Mouse (Mus musculus) retina, embryonic 14.5 days (tissue): ENCODE results near the gene Gng13.

Experiments used
- DNase-seq: peaks from one replicate; pipeline ENCODE4 v3.0.0-alpha.2; 2015; ENCODE audit warnings: low spot score

Gng13 gene

DNA sequence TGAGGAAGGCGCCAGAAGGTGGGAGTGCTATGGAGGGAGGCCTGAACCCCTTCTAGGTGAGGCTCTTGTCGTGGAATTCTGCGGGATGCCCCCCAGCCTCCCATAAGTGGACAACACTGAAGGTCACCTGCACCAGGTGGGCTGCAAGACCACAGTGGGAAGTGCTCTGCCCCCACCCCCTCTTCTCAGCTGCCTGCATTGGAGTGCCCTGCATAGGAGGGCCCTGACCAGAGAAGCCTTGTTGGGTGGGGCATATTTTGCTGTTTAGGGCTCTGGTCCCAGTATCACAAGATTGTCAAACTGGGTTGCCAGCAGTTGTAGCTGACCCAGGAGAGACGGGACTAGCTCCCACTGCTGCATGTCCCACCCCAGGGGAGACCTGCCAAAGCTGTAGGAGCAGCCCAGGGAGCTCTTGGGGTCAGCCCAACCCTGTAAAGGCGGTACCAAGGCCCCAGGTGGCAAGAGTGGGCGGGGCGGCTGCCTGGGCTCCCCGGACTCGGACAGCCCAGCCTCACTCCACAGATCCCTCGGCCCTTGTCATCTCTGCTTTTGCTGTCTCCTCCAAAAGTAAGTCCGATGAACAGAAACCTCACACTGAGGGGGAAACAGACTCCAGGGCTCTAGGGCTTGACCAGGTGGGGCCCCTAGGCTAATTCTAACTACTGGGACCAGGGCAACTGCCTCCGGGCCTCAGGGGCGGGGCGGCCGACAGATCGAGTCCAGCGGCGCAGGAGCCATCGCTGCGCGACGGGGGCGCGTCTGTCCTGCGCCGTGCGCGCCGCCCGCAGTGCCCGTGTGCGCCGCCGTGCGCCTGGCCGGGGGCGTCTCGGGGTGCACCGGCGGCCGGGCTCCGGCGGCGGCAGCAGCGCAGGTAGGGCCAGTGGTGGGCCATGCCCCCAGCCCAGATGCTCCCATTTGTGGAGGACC, at the start of gene Gng13:
Gng13 (plus strand) TSS at position 461 of the 927 bp plus-strand sequence.
- peak; percentile 36 for DNase-seq

DNA sequence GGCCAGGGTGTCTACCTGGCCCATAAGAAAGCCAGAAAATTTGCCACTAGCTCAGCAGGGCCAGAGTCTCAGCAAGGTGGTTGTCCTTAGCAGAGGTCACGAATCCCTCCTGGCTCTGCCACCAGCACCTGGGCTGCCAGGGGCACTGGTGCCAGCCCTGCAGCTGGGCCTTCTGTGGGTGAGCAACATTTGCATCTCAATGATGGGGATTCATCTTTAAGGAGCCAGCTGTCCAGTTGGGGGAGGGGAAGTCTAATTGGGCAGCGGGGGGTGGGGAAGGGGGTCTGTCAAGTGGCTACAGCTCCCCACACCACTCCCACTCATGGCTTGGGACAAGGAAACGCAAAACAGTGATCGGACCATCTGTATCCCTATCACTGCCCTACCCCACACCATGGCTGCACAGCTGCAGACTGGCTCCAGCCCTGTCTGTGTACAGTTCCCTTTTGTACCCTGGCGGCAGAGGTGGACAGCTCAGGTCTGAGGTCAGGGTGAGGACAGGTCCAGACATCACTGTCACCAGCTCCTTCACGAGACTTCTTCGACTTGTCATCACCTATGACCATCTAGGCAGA, 48.4 kb upstream of the Gng13 start:
- no peak for DNase-seq

DNA sequence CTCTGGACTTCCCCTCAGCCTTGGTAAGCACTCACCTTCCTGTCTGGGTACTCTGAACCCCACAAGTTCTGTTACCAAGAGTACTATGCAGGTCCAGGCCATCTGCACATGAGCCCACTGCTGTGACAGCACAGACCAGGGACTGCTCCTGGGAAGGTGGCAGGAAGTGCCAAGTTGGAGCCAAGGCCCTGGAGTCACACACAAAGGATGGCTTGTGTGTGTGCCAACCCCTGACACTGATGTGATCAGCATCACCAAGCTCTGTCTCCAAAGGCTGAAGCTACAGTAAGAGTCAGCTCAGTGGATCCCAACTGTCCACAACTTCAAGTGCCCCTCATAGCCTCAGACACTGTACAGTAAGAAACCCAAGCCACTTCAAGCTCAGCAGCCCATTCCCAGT, 44.0 kb upstream of the Gng13 start:
- DNase-seq: no peak

DNA sequence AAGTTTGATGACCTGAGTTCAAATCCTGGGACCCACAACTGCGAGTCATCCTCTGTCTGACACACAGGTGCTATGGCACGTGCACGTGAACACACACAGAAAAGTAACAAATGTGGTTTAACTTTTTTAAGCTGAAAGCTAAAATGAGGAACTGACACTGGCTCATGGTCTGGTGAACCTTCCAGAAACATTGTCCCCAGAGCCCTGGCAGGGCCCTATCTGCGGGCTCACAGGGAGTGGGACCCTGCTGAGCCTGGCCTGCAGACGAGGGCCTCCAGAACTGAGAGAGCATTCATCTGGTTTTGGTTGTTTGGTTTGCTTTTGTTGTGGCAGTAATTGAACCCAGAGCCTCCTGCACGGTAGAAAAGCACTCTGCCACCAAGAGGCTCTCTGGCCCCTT, 39.0 kb upstream of the Gng13 start:
- no peak for DNase-seq

DNA sequence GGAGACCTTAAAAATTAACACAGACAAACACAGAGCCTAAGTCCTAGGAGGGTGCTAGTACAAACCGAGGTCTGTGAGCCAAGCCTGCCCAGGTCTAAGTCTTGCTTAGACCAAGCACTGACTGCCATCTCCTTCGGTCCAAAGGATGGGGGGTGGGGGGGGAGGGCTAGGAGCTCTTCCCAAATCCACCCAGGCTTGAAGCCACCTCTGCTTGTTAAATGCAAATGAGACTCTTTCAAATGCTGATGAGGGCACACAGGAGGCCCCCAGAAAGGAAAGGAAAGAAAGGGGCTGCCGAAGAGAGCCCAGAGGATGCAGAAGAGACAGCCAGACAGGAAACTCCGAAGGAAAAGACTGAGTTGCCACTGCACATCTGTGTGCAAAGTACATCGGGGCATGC, 37.2 kb upstream of the Gng13 start:
- no peak for DNase-seq

DNA sequence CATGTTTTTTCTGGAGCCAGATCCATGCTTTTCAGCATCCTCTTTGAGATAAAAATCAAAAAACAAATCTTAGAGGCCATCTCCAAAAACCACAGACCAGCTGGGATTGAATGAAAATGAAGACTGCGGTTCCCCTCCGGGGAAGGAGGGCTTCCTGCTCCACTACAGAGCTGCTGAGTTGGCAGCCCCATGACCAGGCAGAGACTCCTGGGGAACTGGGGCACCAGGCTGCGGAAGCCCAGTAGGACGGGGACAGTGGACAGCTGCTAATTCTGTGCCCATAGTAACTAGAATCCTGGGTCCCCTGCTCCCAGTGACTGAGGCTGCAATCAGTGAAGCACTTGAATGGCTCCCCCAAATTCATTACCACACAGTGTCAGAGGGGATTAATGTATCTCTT, 35.3 kb upstream of the Gng13 start:
- DNase-seq: no peak

DNA sequence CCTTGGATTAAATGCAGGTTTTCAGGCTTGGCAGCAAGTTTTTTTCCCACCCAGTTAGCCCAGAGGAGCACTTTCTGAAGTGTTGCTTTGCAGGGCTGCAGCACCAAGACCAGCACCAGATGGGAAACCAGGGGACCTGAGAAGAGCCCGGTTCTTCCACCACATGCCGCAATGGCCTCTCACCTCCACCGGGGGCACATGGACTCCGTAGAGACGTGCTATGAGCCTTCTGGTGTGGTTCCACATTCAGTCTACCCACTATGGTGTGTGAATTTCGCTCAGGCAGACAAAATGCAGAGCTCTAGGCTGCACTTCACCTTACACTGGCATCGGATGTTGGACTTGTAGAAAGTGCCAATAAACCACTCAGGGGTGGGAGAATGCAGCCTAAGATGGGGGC, 30.6 kb upstream of the Gng13 start:
- DNase-seq: peak; percentile 64

DNA sequence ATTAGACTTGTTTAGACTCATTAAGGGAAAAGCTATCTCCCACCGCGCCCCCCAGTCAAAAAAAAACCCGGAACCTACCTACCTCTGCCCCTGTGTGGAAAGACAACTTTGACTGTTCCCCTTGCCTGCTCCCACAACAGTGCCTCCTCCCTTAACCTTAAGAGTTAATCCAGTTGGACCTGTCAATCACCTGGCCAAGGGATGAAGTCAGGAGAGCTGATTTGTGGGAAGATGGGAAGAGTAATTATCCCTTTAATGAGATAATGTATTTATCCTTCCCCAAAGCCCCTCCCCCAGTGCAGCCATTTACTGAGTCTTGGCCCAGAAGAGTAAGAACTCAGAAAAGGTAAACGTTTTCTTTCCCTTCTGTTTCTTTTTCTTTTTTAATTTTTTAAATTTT, 28.0 kb upstream of the Gng13 start:
- DNase-seq: no peak

DNA sequence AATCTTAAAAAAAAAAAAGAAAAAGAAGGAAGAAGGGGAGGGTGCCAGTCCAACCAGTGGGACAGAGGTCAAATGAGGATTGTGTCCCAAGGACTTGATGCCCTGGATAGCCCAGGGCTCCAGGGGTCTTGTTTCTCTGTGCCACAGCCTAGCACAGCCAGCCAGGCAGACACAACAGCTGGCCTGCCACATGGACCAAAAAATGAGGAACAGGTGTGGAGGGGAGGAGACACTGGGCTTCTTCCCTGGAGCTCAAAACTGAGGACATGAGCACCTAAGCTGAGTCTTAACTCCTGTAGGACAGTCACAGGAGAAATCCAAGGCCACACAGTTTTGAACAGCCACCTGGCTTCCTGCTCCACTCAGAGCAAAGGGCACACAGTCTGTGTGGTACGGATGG, 20.7 kb upstream of the Gng13 start:
- DNase-seq: no peak

DNA sequence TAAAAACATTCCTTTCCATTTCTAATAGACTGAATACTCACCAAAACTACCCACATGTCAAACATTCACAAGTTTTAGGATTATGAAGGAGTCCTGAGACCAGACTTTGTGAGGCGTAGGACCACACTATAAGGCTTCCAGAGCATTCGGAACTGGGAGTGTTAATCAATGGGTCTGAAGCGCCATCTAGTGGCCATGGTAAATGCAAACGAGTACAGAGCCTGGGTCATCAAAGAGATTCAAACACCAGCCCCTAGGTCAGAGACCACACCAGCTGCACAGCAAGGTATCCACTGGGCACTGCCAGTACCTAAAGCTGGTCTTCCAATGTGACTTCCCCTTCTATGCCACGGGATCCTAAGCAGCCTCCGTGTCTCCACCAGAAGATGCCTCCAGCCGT, 18.5 kb upstream of the Gng13 start:
- peak; percentile 95 for DNase-seq

DNA sequence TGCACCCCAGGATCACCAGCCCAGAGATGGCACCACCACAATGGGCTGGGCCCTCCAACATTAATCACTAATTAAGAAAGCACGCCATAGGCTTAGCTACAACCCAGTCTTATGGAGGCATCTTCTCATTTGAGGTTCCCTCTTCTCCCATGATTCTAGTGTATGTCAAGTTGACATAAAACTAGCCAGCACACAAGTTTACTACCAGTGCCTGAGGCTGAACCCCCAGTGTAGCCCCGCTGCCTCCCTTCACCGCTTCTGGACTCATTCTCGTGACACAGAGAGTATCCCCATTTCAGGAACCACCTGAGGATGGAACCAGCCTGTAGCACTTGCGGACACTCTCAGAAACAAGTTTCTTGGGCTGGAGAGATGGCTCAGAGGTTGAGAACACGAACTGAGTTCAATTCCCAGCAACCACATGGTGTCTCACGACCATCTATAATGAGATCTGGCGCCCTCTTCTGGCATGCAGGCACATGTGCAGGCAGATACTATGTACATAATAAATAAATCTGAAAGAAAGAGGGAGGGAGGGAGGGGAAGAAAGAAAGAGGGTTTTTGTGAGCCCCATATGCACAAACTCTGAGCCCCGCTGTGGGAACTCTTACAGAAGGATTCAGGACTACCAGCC, 16.0 kb upstream of the Gng13 start:
- no peak for DNase-seq

DNA sequence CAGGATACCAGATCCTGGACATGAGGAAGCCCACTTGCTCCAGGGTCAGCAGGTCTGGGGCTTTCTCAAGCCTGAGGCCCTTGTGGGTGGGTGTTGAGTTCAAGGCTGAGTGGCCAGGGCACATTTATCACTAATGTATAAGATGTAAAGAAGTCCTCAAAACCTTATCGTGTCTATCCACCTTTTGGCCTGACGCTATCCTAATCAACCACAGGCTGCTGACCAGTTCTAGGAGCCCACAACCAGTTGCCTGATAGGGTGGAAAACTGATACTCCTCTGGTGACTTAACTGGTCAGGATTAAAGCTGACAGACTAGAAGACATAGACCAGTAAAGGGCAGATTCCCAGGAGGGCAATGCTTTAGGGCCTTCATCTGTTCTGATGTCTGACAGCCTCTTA, 7.0 kb upstream of the Gng13 start:
- no peak for DNase-seq

DNA sequence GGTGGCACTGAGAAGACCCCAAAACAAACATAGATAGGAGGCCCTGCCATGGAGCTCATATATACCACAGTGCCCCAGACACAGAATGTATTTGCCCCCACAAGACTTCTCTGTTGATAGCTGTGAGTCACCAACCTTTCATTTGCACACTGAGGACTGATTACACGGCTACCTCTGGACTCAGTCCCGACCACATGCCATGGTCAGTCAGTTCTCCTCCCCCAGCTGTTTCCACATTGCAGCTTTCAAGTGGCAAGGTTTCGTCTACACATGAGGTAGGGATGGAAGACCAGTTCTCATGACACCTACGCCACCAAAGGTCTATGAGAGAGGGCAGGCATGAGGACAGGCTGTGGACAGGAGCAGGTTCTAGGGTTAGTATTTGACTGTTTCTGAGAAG, 5.8 kb upstream of the Gng13 start:
- DNase-seq: no peak

DNA sequence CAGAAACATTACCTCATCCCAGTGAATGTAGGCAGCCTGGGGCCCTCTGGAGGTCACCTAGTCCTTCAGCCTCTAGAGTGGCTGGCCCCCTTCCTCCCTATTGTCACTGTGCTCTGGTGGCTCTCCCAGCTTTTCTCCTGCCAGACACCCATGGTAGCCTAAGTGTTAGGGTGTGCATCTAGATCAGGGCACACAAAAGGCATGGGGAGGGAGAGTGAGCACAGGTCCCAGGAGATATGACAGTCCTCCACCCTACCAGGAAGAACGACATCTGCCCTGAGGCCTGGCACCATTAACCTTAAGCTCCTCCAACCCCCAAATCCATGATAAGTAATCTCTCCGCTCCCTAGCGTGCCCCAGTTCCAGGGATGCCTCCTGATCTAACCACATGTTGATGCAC, 1.3 kb upstream of the Gng13 start:
- no peak for DNase-seq

DNA sequence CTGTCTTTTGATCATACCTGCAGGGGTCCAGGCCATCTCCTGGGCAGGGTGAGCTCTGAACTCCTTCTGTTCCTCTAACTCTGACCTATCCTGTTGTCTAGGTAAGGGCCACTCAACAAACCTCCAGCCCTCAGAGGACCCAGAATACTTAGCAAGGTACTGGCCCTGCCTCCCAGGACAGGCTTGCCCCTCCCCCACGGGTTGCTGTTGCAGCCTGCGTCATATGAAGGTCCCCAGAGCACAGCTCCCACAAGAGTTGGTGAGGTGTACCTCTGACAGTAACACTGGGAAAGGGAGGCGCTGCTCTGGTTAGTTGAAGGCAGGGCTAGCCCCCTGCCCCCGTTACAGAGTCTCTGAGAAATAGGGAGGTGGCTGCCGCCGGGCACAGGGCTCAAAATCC, 841 bp upstream of the Gng13 start:
- DNase-seq: peak; percentile 39

DNA sequence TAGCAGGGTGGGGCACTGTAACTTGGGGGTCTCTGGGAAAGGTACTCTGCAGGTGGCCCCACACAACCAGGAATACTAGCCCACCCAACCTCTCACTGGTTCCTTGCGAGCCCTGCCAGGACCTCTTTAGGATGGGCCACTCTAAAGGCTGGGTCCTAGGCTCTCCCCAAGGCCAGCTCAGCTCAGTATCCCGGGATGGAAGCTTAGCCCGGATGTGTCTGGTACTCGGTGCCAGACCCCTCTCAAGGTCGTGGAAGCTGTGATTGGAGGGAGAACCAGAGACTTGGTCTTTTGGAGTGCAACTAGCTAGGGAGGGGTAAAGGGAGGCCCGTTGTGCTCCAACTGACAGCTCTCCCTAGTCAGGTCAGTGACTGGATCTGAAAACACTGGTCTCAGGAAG, 720 bp downstream of the Gng13 start:
- no peak for DNase-seq

DNA sequence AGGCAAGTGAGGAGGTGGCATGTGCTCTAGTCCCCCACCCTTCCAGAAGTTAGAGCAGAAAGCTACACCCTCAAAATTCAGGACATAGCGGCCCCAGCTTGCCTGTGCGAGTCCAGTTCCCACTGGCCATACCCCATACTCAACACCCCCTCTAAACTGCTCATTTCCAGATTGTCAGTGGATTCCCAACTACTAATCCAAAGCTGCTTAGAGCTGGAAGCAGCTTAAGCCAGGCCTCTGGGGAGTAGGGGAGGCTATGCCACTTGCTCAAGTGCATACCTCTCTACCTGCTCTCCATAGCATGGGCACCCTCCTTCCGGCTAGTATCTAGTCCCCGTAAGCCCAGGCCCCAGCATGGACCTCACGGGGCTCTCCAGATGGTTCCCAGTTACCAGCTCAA, 4.5 kb downstream of the Gng13 start:
- peak; percentile 21 for DNase-seq

DNA sequence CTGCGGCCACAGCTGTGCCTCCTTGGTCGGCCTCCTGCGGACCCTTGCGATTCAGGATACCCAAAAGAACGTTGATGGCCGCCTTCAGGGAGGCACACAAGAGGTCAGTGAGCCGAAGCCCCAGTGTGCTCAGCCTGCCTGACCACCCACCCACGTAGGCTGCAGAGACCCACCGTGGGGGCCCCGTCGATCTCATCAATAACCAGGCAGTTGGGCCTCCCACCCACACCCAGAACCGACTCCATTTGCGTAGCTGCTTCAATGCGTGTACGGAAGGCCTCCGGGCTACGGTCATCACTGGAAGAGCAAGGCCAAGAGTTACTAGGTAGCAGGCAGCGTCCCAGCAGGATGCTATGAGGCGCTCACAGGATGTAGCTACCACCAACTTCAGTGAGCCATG, 6.5 kb downstream of the Gng13 start:
- DNase-seq: no peak

DNA sequence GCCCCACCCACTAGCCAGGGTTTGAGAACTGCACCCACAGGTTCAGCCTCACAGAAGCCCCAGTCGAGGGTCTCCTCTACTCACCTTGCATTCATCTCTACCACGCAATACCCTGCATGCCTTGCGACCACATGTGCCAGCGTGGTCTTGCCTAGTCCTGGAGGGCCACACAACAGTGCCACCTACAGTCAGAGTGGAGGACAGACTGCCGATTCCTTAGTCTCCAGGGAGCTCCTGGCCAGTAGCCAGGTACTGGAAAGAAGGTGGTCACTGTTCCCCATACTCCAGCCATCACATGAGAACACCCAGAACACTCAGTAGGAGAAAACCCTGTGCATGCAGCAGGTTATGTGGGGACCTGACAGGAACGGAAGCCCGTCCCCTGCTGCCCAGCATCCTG, 6.9 kb downstream of the Gng13 start:
- peak; percentile 46 for DNase-seq

DNA sequence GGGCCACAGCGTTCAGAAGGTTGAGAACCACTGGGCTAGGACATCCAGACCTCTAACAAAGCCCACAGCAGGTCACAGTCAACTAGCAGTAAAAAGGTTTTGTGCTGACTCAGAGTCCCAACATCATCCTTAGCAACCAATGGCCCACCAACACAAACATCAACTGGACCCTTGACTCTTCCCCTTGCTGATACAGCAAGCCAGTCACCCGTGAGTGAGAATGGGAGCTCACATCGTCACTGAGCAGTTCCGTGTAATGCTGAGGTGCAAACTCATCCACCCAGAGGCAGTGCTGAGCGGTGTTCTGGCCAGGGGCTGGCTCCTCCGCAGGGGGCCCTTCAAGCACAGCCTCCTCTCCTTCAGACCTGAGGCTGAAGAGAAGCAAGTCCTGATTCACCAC, 8.3 kb downstream of the Gng13 start:
- DNase-seq: no peak

DNA sequence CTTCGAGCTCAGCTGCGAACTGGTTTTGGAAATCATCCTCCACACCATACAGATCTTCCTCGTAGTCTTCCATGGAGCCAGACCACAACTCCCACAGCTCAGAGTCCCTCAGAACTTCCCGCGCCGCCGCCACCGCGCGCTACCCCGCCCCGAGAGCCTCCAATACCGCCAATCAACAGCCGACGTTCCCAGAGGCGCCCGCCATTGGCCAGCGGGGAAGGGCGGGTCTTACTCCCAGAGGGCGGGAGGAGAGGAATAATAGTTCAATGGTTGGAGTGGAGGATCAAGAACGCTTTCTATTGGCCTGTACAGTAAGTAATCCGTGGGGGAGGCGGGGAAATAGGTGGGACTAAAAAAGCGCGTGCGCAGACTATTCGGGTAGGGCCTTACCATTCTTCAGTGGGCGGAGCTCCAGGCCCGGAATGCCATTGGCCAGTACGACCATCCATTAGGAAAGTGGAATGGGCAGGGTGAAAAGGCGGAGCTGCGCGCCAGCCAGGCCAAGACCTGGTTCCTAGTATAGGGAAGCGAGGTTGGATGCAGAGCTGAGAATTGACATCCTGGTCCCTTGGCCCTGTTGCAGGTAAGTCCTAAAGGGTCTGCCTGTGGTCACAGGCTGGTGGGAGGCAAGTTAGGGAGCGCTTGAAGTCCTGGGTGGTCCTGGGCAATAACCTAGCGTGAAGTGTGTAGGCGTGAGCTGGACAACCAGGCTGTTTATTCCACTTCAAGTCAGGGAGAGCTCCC, 10.5 kb downstream of the Gng13 start, which contains the start of the genes Chtf18 and Rpusd1:
Chtf18 (minus strand) TSS at position 155 of the 744 bp plus-strand sequence.
Rpusd1 (plus strand) TSS at position 406 of the 744 bp plus-strand sequence.
- peak; percentile 100 for DNase-seq

DNA sequence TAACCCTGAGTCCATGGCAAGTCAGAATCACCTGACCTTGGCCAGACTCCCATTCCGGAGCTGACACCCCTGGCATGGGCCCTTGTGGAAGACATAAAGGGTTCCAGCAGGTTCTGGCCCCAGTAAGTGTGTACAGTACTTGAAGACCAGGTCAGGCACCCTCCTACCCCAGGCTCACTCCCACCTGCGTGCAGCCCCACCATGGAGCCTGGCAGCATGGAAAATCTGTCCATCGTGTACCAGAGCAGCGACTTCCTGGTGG, 11.0 kb downstream of the Gng13 start:
- DNase-seq: no peak

DNA sequence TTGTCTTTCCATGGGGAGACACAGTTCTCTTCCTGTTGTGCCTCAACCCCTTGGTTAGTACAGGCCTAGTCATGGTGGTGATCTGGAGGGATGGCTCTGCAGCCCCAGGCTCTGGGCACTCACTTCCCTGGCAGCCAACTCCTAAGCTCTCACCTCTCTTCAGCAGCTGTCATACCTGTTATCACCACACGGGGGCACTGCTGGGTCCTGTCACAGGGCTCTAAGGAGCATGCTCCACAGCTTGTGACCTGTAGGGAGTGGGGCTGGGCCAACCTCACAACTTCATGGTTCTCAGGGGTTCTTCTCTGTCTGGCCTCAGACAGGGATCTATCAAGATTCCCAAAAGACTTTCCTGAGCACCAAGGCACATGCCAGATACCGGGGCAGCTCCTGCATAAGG, 15.1 kb downstream of the Gng13 start:
- DNase-seq: peak; percentile 97
